Mouse (Mus musculus) inflammation-experienced regulatory T-cells, adult 6 months (primary cell): Measurements from ENCODE around the gene Hspa1b. TPM values are rescaled to one million over a fixed set of nuclear protein-coding genes. Genes with fewer than 3 reads are reported as not detected.
A peak's percentile ranks its signal among the peaks of the same experiment; 100 is the strongest.
"Not testable (repeated sequence)": the region's sequence is repeated elsewhere in the genome, so short reads cannot be mapped to it uniquely, and the experiment has no call there.

Source experiments
- ATAC-seq: one replicate; pipeline ENCODE4 v1.8.0; 2017
- polyA plus RNA-seq, 3 experiments: library from polyadenylated mRNA; unstranded; fragments of 100-300 nt; shearing (Covaris generic); gene quantifications; one replicate each; pipeline ENCODE4 v1.2.1; 2017

Hspa1b gene
- polyA plus RNA-seq, 3 experiments from 2014 or later = 0.53 to 0.85 (median 0.80) TPM

GRCm38 (mm10) chr17:34953904-34954303, 5.1 kb downstream of the Hspa1b start:
- no peak for ATAC-seq

GRCm38 (mm10) chr17:34953258-34953657, 5.8 kb downstream of the Hspa1b start:
- ATAC-seq = no peak

DNA sequence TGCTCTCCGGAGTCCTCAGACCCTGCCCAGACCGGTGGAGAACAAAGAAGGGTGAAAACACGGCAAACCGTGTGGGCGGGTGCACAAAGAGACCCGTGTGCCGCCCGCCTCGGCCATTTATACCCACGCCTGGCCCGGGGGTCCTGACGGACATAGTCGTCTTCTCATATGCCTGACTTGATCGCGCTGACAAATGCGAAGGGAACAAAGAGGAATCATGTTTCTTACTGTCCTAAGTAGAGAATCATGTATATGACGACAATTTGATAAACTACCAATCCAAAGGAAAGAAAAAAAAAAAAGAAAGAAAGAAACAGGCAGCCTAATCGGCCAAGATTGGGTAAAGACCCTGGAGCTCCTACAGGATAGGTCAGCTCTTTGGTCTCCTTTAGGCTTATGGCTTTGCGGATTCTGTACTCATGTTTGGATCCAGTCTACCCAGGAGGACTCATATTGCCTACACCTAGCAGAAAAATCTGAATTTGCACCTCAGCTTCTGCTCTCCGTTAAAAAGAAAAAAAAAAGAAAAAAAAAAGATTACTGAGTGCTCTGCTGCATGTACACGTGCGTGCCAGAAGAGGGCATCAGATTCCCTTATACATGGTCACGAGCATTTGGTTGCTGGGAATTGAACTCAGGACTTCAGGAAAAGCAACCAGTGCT, 6.5 kb downstream of the Hspa1b start:
- peak; percentile 72 for ATAC-seq

- peak; percentile 19 for ATAC-seq
Observed at GRCm38 (mm10) chr17:34951636-34952377, 7.2 kb downstream of the Hspa1b start.

DNA sequence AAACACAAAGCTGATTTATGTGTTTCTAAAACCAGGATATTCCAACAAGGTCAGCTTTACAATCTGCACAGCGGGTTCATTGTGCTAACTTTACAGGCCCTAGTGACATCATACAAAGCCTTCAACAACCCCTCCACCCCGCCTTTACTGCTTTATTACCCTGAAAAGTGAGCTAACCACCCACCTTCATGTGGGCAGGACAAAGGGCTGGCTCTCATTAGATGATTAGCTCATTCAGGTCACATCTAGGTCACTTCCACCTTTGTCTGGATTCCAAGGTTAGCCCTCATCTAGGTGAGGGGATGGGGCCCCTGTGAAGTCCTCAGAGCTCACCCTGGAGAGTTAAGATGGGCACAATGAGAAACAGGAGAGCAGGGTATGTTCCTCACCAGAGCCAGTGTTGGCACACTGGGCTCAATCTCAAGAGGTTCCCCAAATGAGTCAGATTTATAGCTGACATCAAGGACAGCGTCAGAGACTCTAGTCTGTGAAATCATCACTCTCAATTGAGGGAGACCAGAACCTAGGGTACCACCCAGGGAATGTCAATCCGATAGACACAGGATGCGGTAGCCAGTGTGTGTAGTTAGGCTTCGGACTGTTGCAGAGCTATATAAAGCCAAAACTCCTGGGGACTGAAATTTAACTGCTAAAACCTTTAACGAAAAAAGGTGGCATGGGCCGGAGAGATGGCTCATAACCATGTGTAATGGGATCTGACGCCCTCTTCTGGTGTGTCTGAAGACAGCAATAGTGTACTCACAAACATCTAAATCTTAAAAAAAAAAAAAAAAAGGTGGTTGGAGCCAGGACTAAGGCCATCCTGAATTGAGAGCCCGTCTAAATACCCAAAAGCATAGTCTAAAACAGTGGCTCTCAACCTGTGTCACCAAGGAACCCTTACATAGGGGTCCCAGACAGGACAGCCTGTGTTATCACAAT, 8.3 kb downstream of the Hspa1b start:
- ATAC-seq = no peak

DNA sequence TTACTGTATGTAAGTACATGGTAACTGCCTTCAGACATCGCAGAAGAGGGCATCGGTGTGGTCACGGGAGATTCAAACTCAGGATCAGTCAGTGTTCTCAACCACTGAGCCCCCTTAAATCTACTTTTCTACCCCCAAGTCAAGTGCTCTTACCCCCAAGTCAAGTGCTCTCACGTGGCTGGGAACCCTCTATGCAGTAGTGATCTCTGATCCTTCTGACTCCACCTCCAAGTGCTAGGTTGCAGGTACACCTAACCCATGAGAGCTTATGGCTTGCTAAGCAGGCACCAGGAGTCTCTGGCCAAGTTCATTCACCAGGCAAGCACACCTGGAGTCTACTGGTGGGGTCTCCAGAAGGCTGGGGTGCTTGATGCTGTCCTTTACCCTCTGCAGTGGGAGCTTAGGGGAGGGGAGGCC, 9.5 kb downstream of the Hspa1b start:
- ATAC-seq = no peak

- not testable (repeated sequence) for ATAC-seq
Observed at GRCm38 (mm10) chr17:34948721-34949552, 10.1 kb downstream of the Hspa1b start.

GRCm38 (mm10) chr17:34947606-34948005, 11.4 kb downstream of the Hspa1b start:
- ATAC-seq = no peak

- no peak for ATAC-seq
Observed at GRCm38 (mm10) chr17:34946486-34947140, 12.4 kb downstream of the Hspa1b start.

- ATAC-seq = no peak
Observed at GRCm38 (mm10) chr17:34944362-34944761, 14.7 kb downstream of the Hspa1b start.

- no peak for ATAC-seq
Observed at GRCm38 (mm10) chr17:34943128-34943815, 15.8 kb downstream of the Hspa1b start.

- ATAC-seq = no peak
Observed at GRCm38 (mm10) chr17:34941344-34942041, 17.5 kb downstream of the Hspa1b start.

DNA sequence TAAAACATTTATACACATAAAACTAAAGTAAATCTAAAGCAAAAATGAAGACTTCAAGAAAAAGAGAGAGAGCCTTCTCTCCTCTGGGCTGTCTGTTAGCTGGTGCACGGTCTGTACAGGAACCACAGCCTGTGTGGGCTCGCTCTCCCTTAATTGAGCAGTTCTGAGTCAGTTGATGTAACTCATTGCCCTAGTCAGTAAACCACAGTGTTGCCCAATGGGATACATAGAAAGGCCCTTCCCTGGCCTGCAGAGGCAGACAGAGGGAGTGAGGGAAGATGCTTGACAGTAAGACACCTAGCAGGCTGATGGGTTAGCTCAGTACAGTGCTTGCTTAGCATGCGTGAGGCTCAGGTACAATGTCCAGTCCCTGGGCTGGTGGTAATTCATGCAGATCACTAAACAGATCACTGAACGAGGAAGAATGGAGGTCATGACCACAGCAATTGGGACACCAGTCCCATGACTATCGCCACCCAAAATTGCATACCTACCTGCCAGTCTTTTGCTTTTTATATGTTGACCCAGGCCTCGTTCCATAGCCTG, 21.0 kb downstream of the Hspa1b start:
- ATAC-seq = no peak

GRCm38 (mm10) chr17:34934830-34935229, 24.2 kb downstream of the Hspa1b start:
- no peak for ATAC-seq

DNA sequence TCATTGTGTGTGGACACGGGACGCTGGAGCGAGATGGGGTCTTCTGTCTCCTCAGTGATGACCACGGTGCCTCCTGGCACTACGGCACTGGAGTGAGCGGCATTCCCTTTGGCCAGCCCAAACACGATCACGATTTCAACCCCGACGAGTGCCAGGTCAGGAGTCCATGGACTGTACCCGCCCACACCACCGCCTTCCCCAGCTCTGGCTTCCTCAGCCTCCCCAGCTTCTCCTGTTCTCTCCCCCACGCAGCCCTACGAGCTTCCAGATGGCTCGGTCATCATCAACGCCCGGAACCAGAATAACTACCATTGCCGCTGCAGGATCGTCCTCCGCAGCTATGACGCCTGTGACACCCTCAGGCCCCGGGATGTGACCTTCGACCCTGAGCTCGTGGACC, 25.0 kb downstream of the Hspa1b start:
- no peak for ATAC-seq

- no peak for ATAC-seq
Observed at GRCm38 (mm10) chr17:34932287-34932686, 26.8 kb downstream of the Hspa1b start.

- peak; percentile 34 for ATAC-seq
Observed at GRCm38 (mm10) chr17:34931735-34932098, 27.3 kb downstream of the Hspa1b start.

DNA sequence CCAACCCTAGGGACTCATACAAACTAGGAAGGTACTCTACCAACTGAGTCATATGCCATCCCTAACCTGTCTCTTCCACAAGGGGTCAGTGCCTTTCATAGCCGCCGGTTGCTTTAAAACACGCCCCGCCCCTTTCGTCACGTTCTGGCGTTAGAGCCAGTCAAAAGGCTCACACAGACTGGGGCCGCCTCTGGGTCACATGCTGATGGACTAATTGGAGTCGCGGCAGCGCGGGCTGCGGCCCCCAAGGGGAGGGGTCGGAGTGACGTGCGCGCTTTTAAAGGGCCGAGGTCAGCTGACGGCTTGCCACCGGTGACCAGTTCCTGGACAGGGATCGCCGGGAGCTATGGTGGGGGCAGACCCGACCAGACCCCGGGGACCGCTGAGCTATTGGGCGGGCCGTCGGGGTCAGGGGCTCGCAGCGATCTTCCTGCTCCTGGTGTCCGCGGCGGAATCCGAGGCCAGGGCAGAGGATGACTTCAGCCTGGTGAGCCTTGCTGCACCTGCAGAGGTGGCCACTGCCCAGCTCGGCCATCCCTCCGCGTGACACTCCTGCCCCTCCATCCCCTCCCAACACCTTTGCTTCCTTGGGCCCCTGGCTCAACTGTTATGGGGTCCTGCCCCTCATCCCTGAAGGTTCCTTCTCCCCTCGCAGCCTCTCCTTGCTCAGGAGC, 27.8 kb downstream of the Hspa1b start, which contains the start of gene Neu1:
Gene Neu1 (plus strand): TSS at position 193 of the 674 bp plus-strand sequence.
- ATAC-seq = peak; percentile 99

GRCm38 (mm10) chr17:34928841-34929240, 30.2 kb downstream of the Hspa1b start:
- no peak for ATAC-seq
